Mouse (Mus musculus): ENCODE data around the gene Runx1.

GRCm38 (mm10) chr16:92611641-92612149 is 214.3 kb downstream of the Runx1 start:
- TF ChIP-seq CTCF (IDR thresholded peaks at IDR 0.05; ENCODE audit: control insufficient read depth, insufficient read depth, insufficient replicate concordance, low read depth, low read length) (no peak), POLR2A (IDR thresholded peaks at IDR 0.05; ENCODE audit: control insufficient read depth, low read depth, low read length) (no peak)
